Mouse (Mus musculus): ENCODE data around the gene Glyctk. TPM values are rescaled to one million over a fixed set of nuclear protein-coding genes. Genes with fewer than 3 reads are reported as not detected.
A peak's percentile ranks its signal among the peaks of the same experiment; 100 is the strongest.

The Glyctk gene
- polyA plus RNA-seq, 1 experiment from 2014 or later = 0.74 TPM

DNA sequence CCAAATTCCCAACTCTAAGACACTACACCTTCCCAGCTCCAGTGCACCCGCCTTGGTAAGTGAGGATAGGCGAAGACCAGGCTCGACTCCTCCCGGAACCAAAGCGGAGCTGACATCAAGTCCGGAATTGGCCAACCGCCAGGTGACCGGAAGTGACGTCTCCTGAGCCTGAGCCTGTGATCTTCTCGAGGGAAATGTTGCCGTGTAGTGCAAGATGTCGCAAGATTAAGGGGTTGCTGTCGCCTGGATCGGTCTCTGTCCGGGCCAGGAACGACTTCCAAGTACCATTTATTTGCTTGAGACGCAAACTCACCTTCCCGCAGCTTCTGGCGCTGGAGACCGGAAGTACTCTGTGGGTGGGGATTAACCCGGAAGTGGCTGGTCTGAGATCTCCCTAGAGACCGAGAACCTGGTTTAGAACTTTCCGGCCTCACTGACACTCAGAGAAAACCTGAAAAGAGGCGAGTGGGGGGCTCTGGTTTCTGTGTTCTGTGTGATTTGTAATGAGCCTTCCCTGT, 1.9 kb upstream of the Glyctk start:
- Histone ChIP-seq H3K4me2 (peak overlapping the region; percentile 70), H3K27ac (peak overlapping the region; percentile 93), H3K4me3 (peak overlapping the region; percentile 78), H3K9ac (peak overlapping the region; percentile 70), H3K9me3 (replicated peaks) (no peaks in the 10 kb centered on the region), H3K27me3 (peaks cover 5% of the 10 kb centered on the region; the same call in 1 of the 2 replicates), H3K36me3 (no peaks in the 10 kb centered on the region), H3K4me1 (replicated peaks) (peaks cover 6% of the 10 kb centered on the region)
- WGBS = 2% methylated on average over 24 of the region's 24 CpGs
- peak; percentile 85 for ATAC-seq (replicated peaks; ENCODE audit: insufficient number of reproducible peaks, insufficient read depth, low FRiP score, low read depth)

DNA sequence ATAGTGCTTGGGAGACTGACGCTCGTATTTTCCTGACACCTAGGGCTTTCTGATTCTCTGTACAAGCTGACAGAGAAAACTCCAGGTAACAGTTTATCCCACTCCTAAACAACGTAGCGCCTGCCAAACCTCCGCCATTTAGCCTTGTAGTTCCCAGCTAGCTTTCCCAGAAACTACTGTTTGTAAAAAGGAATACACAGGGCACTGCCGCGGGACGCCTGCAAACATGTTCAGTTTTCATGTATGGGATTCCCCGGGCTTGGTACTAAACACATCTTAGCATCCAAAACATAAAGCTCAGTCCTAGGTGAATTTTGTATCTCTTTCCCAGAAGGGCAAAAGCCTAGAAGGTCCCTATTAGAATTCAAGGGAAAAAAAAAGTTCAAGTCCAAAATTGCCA, 1.3 kb upstream of the Glyctk start:
- ATAC-seq (replicated peaks; ENCODE audit: insufficient number of reproducible peaks, insufficient read depth, low FRiP score, low read depth) = no peak
- H3K27ac ChIP-seq = no peak overlapping the region
- H3K9ac ChIP-seq = no peak overlapping the region
- H3K4me2 ChIP-seq = peak overlapping the region; percentile 70
- WGBS = 82% methylated on average over 9 of the region's 9 CpGs
- H3K9me3 ChIP-seq (replicated peaks) = no peaks in the 10 kb centered on the region
- peaks cover 6% of the 10 kb centered on the region for H3K4me1 ChIP-seq (replicated peaks)
- H3K4me3 ChIP-seq = no peak overlapping the region
- no peaks in the 10 kb centered on the region for H3K36me3 ChIP-seq
- peaks cover 5% of the 10 kb centered on the region; the same call in 1 of the 2 replicates for H3K27me3 ChIP-seq

DNA sequence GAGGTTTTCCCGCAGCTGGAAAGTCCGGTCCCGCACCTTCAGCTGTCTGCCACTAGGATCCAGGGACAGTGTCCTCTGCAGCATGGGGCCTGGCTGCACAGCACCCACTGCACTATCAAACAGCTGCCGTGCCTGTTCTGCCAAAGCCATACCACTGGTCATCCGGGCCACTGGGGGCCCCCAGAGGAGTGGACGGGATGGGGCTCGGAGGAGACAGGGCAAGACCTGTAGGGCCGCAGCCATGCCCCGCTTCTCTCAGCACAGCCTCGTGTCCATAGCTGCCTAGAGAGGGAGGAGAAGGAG, 364 bp downstream of the Glyctk start:
- no peaks in the 10 kb centered on the region for H3K36me3 ChIP-seq
- H3K27me3 ChIP-seq = peaks cover 6% of the 10 kb centered on the region
- no peak overlapping the region for H3K27ac ChIP-seq
- no peak overlapping the region for H3K9ac ChIP-seq
- peaks cover 6% of the 10 kb centered on the region for H3K4me1 ChIP-seq (replicated peaks)
- no peak overlapping the region for H3K4me2 ChIP-seq
- H3K9me3 ChIP-seq (replicated peaks) = no peaks in the 10 kb centered on the region
- ATAC-seq (replicated peaks; ENCODE audit: insufficient number of reproducible peaks, insufficient read depth, low FRiP score, low read depth) = no peak
- 82% methylated on average over 10 of the region's 10 CpGs for WGBS
- H3K4me3 ChIP-seq = no peak overlapping the region

DNA sequence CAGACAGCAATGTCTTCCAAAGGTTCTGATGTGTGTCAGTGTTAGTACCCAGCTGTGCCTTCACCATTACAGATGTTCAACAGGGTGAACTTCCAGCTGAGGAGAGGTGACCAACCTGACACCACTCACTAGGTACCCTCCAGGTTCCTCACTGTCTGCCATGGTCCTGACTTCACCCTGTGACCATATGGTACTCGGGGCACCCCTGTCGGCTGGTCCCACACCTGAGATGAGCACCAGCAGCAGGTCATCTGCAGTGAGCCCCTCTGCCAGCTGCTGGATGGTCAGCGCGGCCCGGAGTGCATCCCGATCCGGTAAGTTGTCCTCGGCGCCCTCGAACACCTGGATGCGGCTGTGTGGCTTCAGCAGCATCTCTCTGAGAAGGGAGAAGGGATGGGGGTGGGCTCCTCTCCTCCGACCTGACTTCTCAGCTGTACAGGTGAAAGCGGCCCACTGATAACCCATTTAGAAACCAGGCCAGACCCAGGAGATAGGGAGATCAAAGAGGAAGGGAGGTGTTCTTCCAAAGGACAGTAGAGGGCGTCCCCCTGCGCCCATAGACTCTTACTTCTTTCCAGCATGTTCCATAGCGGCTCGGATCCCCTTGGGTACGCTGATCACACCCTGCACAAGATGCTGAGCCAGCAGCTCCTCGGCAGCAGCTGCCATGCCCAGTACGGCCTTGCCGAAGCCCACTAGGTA, 866 bp downstream of the Glyctk start:
- 80% methylated on average over 21 of the region's 21 CpGs for WGBS
- Histone ChIP-seq H3K9me3 (replicated peaks) (no peaks in the 10 kb centered on the region), H3K4me2 (no peak overlapping the region), H3K4me3 (no peak overlapping the region), H3K9ac (no peak overlapping the region), H3K27ac (no peak overlapping the region), H3K36me3 (no peaks in the 10 kb centered on the region), H3K4me1 (replicated peaks) (peaks cover 6% of the 10 kb centered on the region), H3K27me3 (peaks cover 11% of the 10 kb centered on the region)
- ATAC-seq (replicated peaks; ENCODE audit: insufficient number of reproducible peaks, insufficient read depth, low FRiP score, low read depth) = no peak

DNA sequence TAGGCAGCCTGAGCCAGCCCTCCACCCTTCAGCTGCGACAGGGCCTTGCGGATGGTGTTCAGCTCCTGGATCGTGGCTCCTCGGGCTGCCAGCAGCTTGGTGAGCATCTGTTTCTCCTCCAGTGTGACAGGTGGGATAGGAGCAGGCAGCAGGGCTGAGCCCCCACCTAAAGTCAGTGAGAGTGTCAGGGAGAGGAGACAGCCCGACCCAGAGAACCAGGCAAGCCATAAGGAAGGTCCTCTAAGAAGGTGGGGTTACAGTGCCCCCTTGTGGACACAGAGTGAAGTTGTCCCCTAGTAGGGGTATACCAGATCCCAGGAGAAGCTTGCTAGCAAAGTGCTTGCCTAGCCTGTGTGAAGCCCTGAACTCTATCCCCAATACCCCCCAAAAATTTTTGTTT, 1.5 kb downstream of the Glyctk start:
- Histone ChIP-seq H3K4me3 (no peak overlapping the region), H3K9ac (no peak overlapping the region), H3K4me1 (replicated peaks) (peaks cover 6% of the 10 kb centered on the region), H3K27ac (no peak overlapping the region), H3K9me3 (replicated peaks) (no peaks in the 10 kb centered on the region), H3K4me2 (no peak overlapping the region), H3K36me3 (no peaks in the 10 kb centered on the region), H3K27me3 (peaks cover 8% of the 10 kb centered on the region)
- 48% methylated on average over 5 of the region's 5 CpGs for WGBS
- no peak for ATAC-seq (replicated peaks; ENCODE audit: insufficient number of reproducible peaks, insufficient read depth, low FRiP score, low read depth)

DNA sequence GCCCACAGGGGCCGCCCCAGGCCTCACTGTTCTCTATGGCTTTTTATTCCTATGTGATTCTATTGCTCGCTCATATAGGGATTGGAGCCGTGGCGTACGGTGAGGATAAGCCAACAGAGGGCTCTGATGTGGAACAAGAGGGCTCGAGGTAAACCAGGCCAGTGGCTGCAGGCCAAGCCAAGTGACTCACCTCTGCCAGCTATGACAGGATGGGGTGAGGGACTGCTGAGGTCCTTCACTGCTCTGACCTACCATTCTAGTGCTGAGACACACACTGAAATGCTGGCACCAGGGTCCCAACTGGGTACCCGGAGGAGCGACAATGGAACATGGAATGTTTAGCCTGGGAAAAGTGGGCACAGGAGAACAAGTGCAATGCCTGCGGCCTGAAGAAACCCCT, 3.8 kb downstream of the Glyctk start:
- H3K27me3 ChIP-seq = peaks cover 31% of the 10 kb centered on the region
- no peak overlapping the region for H3K9ac ChIP-seq
- H3K27ac ChIP-seq = no peak overlapping the region
- 76% methylated on average over 9 of the region's 9 CpGs for WGBS
- no peaks in the 10 kb centered on the region for H3K9me3 ChIP-seq (replicated peaks)
- no peak overlapping the region for H3K4me3 ChIP-seq
- no peaks in the 10 kb centered on the region for H3K36me3 ChIP-seq
- no peak overlapping the region for H3K4me2 ChIP-seq
- ATAC-seq (replicated peaks; ENCODE audit: insufficient number of reproducible peaks, insufficient read depth, low FRiP score, low read depth) = no peak
- peaks cover 2% of the 10 kb centered on the region for H3K4me1 ChIP-seq (replicated peaks)

DNA sequence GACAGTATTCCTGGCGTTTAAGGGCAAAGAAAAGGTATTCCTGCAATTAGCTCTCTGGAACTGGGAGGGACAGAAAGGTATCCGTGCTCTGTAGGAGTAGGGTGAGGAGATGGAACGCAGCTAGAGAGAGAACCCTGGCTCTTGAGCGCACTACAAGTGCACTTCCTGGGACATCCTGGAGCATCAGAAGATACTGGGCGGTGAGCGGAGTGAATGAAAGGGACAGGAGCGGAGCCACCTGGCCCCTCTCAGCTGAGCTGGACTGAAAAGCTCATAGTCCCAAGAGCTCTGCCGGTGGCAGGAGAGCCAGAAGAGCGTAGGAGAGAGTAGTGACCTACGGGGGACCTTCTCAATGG, 8.6 kb downstream of the Glyctk start:
- no peak for ATAC-seq (replicated peaks; ENCODE audit: insufficient number of reproducible peaks, insufficient read depth, low FRiP score, low read depth)
- 20% methylated on average over 10 of the region's 10 CpGs for WGBS
- H3K9ac ChIP-seq = no peak overlapping the region
- no peaks in the 10 kb centered on the region for H3K9me3 ChIP-seq (replicated peaks)
- H3K4me1 ChIP-seq (replicated peaks) = peaks cover 12% of the 10 kb centered on the region
- no peaks in the 10 kb centered on the region for H3K36me3 ChIP-seq
- H3K27me3 ChIP-seq = peaks cover 61% of the 10 kb centered on the region
- peak overlapping the region; percentile 34; the same call in 1 of the 2 replicates for H3K4me3 ChIP-seq
- peak overlapping the region; percentile 56 for H3K4me2 ChIP-seq
- H3K27ac ChIP-seq = no peak overlapping the region

DNA sequence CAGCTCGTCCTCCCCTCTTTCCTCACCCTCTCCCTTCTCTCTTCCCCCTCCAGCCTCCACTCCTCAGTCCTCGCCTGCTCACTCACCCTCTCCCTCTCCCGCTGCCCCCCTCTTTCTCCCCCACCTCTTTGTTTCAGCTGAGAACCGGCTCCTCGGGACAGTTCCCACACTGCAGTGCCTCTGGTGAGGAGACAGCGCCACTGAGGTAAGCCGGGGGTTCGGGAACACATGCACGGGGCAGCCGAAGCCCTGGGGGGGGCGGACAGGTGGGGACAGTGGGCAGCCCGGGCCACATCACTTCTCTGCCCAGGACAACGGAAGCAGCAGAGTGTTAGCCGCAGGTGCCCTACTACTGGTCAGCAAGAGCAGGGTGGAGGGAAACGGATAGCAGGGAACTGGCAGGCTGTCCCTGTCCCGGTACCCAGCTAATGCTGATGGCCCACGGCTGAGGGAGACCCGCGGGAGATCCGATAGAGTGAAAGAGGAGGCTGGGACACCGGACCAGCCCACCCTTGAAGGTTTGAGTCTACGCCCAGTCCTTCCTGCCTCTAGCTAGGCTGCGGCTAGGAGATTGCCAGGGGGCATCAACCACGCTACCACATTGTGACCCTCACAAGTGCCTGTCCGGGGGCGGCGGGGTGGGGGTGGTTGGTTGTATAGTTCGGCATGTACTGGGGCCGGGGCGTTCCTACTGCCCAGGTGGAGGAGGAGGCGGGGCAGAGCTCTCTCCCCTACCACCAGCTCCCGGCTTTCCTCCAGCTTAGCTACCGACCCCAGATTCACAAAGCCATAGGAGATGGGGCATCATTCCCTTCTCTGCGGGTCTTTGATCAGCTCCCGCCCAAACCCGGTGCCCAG, 9.2 kb downstream of the Glyctk start:
- H3K27ac ChIP-seq = no peak overlapping the region
- peaks cover 65% of the 10 kb centered on the region for H3K27me3 ChIP-seq
- H3K36me3 ChIP-seq = no peaks in the 10 kb centered on the region
- peaks cover 12% of the 10 kb centered on the region for H3K4me1 ChIP-seq (replicated peaks)
- H3K4me3 ChIP-seq = peak overlapping the region; percentile 34
- peak overlapping the region; percentile 56 for H3K4me2 ChIP-seq
- H3K9me3 ChIP-seq (replicated peaks) = no peaks in the 10 kb centered on the region
- H3K9ac ChIP-seq = no peak overlapping the region
- ATAC-seq (replicated peaks; ENCODE audit: insufficient number of reproducible peaks, insufficient read depth, low FRiP score, low read depth) = 0 out of 2 replicates have a peak, but pooled peaks have one; percentile 17
- 3% methylated on average over 35 of the region's 36 CpGs for WGBS

DNA sequence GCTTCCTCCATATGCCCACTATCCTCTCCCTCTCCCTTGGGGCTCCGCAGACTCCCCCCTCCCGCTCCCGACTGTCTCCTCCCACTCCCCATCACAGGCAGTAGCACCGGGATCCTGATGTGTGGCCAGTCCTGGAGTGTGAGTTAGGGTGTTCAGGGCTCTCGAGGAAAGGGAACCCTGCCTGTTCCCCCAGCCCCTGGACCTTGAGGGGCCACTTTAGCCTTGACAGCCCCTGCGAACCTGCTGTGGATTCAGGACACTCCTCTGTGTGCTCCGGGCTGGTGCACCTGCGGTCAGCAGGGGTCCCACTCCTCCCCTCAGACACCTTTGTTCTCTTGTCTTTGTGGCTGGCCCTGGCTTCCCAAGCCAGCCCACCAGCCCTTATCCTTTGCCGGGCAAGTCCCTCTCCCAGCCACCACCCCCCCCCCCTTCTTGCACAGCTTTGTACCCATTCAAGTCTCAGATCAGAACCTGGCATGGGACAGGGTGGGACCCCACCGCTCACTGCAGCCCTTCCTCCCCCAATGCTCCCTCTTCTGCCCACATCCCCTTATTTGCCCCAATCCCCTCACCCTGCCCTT, 10.0 kb downstream of the Glyctk start:
- Histone ChIP-seq H3K27me3 (peaks cover 65% of the 10 kb centered on the region), H3K4me3 (peak overlapping the region; percentile 34; the same call in 1 of the 2 replicates), H3K4me2 (peak overlapping the region; percentile 56), H3K4me1 (replicated peaks) (peaks cover 12% of the 10 kb centered on the region), H3K9ac (no peak overlapping the region), H3K36me3 (no peaks in the 10 kb centered on the region), H3K9me3 (replicated peaks) (no peaks in the 10 kb centered on the region), H3K27ac (no peak overlapping the region)
- WGBS = 9% methylated on average over 10 of the region's 10 CpGs
- no peak for ATAC-seq (replicated peaks; ENCODE audit: insufficient number of reproducible peaks, insufficient read depth, low FRiP score, low read depth)

DNA sequence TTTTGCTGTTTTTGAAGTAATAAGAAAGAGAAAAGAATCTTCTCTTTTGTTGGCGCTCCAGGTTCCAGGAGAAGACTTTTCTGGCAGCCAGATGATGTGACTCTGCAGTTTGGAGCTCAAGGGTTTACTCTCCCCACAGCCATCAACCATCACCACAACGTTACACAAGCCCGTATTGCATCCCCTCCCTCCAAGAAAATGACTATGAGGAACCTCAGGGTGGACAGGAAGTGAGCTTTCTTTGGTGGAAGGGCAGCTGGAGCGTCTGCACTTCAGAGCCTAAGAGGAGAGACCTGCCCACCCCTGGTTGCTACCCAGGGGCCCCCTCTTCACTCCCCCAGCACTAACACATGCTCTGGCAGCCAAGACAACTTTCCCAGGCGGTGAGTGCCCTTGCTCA, 10.7 kb downstream of the Glyctk start:
- H3K9me3 ChIP-seq (replicated peaks) = no peaks in the 10 kb centered on the region
- H3K27ac ChIP-seq = no peak overlapping the region
- H3K4me2 ChIP-seq = no peak overlapping the region
- H3K36me3 ChIP-seq = no peaks in the 10 kb centered on the region
- H3K9ac ChIP-seq = no peak overlapping the region
- H3K4me3 ChIP-seq = no peak overlapping the region
- WGBS = 26% methylated on average over 5 of the region's 5 CpGs
- ATAC-seq (replicated peaks; ENCODE audit: insufficient number of reproducible peaks, insufficient read depth, low FRiP score, low read depth) = no peak
- H3K4me1 ChIP-seq (replicated peaks) = peaks cover 12% of the 10 kb centered on the region
- peaks cover 62% of the 10 kb centered on the region for H3K27me3 ChIP-seq

DNA sequence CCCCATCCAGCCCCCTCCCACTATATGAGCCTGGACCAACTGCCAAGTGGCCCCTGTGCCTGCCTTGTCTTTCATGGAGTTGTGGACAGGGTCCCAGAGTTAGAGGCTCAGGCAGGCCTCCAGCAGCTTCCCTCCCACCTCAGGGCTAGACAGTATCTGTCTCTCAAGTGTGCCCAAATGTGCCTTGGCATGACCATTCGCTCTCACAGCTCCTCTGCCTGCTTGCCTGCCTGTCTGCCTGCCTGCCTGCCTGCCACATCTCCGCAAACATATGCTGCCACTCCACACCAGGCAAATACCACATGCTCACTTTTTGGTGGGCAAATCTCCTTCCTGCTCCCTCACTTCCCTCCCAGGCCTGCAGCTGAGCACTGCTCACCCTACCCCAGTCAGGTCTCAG, 12.4 kb downstream of the Glyctk start:
- no peak overlapping the region for H3K27ac ChIP-seq
- no peak overlapping the region for H3K4me2 ChIP-seq
- no peaks in the 10 kb centered on the region for H3K9me3 ChIP-seq (replicated peaks)
- no peaks in the 10 kb centered on the region for H3K36me3 ChIP-seq
- ATAC-seq (replicated peaks; ENCODE audit: insufficient number of reproducible peaks, insufficient read depth, low FRiP score, low read depth) = no peak
- no peak overlapping the region for H3K9ac ChIP-seq
- 77% methylated on average over 2 of the region's 2 CpGs for WGBS
- H3K4me1 ChIP-seq (replicated peaks) = peaks cover 12% of the 10 kb centered on the region
- H3K4me3 ChIP-seq = no peak overlapping the region
- peaks cover 49% of the 10 kb centered on the region for H3K27me3 ChIP-seq
